Mouse (Mus musculus) urinary bladder, adult 18-20 months (tissue): ENCODE results near the gene Cpsf7.

ENCODE experiments used
- DNase-seq, 2 experiments: peaks; one replicate each; pipeline ENCODE4 v3.0.0; 2022; ENCODE audit warnings: low spot score in 2 of 2, mixed read lengths in 2 of 2

The Cpsf7 gene

DNA sequence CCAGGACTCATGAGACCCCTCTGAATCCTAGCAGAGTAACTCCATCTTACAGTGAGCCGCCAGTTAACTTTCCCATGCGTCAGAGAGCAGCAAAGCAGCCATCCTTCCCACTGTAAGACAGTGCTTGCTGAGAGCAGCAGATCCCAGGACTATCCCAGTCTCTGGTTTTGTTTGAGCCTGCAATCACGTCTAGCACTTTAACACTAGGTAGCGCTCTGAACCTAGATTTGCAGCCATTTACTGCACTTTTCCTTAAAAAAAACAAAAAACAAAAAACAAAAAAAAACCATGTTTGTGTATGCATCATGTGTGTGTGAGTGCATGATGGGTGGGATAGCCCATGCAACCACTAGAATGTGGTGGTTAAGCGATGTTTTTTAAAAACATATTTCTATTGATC lies 35.0 kb downstream of the Cpsf7 start:
- no peak for DNase-seq

DNA sequence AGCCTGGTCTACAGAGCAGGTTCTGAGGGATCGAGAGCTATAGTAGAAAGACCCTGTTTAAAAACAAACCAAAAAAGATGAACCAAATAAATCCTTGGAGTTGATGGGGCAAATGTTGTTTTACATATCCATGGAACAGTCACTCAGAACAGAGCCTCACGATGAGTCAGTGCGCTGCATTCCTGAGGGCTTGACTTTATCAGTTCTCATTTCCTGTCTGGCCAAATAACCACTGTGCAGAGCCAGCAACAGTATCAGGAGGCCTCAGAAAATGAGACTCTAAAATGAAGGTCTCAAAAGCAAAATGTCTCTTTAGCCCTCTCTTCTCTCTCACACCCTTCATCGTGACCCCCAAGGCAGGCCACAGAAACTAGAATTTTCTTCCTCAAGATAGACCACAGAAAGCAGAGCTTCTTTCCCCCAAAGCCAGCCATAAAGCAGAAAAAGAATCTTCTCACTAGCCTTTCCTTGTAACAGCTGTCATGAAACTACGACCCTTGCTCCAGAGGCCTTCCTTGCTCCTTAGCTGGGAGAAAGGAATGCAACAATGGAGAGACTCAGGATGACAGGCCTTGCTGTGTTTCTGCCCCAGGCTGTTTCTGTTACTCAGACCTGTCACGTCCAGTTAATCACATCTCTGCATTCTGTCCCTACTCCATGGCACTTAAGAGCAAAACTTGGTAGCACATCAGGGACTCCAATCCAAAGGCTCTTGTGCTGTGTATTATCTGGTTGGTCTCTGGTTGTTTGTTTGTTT lies 36.7 kb downstream of the Cpsf7 start:
- DNase-seq = peak in 1 of 2 experiments; percentile 31

DNA sequence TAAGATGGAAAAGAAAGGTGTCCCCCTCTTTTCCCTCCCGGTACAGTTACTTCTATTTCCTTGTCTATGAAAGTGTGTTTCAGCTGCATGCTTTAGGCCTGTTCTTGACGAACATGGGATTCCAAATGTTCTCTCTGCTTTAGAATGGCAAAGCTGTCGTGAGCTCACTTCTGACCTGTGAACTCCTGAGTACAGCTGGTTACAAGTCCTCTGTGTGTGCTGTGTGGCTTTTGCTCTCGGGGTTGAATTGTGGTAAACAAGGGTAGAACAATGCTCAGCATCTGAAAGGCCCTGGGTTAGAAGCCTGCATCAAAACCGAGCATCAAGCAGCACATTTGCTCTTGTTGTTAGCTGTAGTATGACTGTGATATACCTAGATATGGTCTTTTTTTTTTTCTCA lies 37.3 kb downstream of the Cpsf7 start:
- DNase-seq = no peak

DNA sequence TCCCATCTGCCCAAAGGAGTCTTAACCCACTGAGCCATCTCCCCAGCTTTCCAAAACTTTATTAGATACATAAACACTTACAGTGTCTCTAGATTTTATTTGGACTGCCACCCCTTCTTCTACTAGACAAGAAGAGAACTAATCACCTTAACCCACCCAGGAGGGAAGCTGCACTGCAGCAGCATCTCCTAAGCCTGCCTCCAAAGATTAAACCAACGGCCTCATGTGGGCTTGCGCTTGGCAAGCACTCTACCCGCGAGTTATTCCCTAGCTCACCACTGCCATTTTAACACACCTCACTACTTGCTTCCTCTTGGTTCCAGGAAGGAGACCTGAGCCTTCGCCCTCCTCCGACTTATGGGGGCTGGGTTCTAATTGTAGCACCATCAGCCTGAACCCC lies 39.2 kb downstream of the Cpsf7 start:
- DNase-seq = no peak

DNA sequence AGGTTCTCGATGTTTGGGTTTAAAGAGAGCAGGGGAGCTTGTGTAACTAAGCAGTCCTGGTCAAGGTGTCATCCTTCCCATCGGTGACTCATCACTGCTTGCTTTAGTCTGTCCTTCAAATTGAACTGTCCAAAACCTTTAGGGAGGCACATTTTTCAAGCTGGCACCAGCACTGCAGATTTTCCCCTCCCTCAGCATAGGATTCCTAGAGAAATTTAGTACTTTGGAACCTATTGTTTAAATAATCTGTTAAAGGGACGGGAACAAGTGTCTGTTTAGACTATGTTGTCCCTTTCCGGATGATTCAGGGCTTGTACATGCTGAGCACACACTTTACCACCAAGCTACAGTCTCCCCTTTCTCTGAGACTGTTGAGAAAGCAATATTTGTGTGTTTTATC lies 40.2 kb downstream of the Cpsf7 start:
- no peak for DNase-seq

DNA sequence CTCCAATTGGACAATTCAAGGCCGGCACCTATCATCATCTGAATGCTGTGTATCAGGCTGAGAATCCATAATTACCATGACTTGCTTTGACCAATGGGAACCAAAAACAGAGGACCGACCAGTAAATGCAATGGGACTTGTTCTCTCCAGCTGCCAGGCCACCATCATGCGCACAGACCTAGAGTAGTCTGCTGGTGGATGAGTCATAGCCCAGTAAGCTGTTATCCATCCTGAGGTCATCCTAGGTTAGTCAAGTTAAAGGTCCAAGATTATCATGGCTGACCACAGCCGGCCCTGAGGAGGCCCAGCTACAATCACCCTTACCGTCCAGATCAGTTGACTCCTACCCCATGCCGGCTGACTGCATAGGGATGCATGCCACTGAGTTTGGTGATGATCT lies 44.6 kb downstream of the Cpsf7 start:
- DNase-seq = no peak

DNA sequence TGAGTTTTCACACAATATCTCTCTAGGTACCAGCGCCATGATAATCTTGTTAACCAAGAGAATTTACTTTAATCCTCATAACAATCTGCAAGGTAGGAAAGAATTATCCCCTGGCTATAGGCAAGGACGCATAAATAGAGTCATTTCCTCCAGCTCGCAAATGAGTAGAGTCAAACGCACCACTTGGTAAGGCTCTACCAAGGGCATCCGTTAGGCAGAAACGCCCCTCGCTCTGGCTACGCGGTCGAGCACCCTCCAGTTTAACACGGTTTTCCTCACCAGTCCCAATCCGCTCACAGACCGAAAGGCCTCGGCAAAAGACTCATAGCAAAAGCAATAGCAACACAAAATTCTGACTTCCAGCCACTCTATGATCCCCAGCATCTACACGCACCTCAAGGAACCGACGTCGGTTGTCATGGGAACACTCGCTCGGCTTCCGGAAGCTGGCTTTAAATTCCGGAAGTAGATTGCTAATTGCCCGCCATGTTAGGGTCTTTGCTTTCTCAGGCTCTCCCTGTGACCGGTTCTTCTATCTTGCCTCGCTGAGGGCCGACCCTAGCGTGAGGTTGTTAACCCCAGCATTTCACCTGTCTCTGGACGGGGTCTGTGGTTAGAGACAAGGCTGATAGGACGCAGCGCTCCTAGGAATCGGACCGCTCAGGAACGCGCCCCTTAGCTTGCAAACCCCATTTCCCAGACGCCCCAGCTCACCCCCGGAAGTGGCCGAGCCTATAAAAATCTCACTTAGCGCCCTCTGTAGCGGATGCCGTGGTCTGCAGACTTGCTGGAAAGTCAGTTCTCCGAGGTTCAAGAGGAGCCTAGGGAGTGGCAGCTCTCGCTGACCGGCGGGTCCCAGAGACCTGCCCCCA lies 51.9 kb downstream of the Cpsf7 start, which contains the start of the genes Cyb561a3 and Tmem138:
Cyb561a3 (plus strand) TSS at position 483 of the 872 bp plus-strand sequence.
Tmem138 (minus strand) TSS at position 673 of the 872 bp plus-strand sequence.
- DNase-seq = peak; percentile 92 to 94

DNA sequence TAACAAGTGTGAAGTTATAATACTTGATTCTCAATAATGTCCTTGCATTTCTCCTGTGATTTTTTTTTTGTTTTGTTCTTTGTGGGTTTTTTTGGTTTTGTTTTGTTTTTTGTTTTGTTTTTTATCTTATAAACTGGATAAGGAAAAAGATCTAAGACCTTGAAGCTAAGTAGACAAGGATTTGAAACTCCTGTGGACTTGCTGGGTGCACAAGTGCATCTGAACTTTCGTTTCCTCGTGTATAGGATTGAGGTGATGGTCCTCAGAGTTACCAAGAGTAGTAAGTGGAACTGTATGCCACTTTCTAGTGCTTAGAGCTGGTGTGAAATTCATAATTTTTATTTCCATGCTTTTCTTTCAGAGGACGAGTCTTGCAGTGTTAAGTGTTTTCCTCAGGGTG lies 55.0 kb downstream of the Cpsf7 start:
- DNase-seq = no peak

DNA sequence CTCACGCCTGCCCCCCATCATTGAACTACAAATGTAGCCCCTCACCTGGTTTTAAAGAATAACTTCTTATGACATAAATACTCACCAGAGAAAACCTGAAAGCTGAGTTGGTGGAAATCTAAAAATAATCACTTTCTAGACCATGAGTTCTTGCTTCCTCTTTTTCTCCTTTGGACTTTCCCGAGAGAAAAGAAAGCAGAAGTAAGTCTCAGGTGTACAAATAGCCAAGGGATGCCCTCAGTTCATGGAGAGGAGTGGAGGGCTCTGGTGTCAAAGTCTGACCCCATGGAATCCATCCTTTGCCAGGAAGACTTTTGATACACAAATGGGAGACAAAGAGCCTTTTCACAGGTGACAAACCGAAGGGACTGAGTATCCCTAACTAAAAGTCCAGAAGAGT lies 55.7 kb downstream of the Cpsf7 start:
- DNase-seq = no peak

DNA sequence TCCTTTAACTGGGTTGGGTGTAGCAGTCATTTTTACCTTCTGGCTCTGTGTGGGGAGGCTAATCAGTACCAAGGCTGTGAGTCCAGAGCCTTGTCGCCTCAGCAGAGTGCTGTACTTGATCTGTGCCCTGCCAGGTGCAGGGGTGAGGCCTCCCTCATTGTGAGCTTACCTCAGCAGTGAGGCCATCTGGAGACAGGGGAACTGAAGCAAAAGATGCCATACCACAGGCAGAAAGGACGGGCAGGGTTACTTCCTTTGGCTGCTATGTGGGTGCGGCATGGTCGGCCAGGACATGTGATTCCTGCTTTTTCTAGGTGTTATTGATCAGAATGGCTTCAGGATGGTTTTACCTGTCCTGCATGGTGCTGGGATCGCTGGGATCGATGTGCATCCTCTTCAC lies 56.9 kb downstream of the Cpsf7 start:
- DNase-seq = no peak

DNA sequence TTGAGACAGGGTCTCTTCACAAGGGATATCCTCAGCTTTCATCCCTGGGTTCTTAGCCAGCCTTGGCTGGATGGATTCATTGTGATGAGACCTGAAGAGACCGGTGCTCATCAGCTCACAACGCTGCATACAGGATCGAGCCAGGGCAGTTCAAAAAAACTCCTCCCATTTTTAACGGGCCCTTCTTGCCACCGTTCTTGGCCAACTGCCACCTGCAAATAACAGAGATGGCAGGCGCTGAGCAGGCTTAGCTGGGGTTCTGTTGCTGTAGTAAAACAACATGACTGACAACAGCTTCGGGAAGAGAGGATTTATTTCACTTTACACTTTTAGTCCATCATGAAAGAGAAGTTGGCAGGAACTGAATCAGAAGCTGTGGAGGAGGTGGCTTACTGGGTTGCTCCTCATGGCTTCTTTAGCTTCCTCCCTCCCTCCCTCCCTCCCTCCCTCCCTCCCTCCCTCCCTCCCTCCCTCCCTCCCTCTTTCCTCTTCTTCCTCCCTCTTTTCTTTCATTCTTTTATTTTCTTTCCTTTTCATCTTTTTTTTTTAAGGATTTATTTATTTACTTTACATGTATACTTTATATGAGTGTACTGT lies 58.6 kb downstream of the Cpsf7 start:
- no peak for DNase-seq

DNA sequence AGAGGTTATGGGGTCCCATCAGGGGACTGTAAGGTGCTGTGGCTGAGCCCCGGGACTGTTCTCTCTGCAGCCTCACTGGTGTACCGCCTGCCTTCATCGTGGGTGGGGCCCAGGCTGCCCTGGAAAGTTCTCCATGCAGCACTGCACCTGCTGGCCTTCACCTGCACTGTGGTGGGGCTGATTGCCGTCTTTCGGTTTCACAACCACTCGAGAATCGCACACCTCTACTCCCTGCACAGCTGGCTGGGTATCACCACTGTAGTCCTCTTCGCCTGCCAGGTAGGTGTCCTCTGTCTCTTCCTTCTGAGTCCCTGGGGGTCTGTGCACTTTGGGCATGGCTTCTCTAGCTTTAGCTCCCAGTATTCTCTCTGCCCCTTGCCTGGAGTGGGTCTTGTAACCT lies 60.0 kb downstream of the Cpsf7 start:
- no peak for DNase-seq

DNA sequence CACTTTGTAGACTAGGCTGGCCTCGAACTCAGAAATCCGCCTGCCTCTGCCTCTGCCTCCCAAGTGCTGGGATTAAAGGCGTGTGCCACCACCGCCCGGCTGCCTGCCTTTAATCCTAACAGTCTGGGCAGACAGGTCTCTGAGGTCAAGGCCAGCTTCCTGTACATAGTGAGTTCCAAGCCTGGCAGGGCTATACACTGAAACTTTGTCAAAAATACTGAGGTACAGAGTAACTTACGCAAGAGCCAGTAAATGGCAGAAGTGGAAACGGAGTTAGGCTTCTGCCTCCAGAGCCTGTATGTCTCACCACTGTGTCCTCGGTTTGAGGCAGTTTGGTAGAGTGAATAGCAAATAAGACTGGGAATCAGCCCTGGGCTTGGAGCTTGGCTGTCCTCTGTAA lies 62.2 kb downstream of the Cpsf7 start:
- DNase-seq = no peak

DNA sequence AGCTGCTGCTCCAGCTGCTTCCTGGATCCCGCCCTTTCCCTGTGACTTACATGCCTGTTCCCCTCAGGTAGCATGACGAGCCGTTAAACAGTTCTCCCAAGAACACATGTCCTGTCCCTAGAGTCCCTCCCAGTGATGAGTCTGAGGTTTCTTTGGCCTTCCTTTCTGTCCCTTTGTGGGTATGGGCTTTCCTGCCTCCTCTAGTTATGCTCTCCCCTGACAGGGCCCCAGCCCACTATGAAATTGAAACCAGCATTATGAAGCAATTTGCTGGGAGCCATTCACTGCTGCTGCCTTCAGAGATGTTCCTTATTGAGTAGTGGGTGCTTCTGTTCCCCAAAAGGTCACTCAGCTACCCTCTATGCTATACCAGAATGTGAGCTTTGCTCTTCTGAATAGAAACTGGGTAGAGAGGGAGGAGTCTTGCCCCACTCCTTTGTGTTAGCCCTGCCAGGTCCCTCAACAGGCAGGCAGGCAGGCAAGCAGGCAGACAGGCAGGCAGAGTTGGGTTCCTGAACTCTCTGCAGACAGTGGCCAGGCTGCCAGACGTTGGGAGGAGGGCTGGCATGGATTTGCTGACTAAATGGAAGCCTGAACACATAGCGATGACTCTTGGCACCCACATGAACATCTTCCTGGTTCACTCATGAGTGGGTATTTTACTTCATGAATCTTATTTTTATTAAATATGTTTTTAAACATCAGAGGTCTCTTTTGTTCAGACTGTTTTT lies 64.2 kb downstream of the Cpsf7 start:
- no peak for DNase-seq

DNA sequence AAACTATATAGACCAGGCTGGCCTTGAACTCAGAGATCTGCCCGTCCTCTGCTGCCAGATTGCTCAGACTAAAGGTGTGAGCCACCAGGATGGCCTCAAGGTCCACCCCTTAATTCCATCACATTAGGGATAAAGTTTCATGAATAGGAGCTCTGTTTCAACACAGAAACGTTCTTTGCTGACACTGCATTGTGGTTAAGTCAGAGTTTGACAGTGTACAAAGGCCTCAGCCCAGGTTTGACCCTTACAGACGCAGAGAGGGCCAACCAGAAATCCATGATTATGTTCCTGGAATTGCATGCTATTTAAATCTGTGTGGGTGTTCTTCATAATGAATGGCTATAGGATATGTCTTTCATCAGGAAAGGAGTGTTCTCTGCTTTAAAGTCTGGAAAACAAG lies 65.2 kb downstream of the Cpsf7 start:
- no peak for DNase-seq

DNA sequence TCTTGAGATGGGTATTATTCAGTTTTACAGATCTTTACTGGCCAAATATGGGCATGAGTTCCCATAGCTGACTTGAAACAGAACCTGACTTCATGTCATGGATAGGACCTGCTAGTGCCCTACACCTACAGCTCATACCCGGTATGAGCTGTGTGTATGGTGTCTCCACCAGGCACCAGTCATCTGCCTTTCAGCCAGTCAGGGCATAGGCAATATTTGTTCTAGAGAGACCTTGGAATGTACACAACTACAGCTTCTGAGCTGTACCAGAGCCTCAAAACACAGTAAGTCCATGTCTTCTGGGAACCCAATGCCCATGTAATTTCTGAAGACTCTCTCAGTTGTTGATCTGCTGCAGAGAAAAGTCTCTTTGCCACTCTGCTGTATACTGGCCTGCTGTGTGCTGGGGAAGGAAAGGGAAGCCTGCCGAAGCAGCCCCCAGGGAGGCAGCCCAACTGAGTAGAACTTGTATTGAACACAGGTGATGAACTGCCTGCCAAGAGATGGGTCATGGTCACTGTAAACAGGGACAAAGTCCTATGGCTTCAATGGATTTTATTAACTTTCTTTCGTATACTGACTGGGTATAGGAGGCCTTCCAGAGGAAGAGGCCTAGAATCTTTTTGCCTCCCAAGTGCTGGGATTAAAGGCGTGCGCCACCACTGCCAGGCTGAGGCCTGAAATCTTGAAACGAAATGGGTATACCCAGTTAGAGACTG lies 66.8 kb downstream of the Cpsf7 start:
- no peak for DNase-seq
